ENCODE assay signal across 19 mouse cellular contexts in the genomic region with DNA sequence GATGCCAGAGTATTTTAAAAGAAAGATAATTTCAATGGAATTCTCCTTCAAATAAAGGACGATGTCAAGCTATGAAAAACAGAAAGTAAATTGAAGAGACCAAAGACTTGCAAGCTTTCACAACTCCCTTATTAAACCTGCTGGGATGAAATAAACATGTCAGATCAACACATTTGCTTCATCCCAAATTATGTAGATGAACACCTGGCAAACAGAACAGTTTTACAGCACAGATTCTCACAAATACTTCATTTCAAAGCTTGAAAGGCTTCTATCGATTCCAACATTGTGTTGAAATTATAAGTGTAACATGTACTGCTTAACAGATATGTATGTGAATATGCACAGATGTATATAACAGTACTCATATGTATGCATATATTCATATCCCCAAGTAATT.
DNase-seq lines count a peak whose midpoint lies in the region; ATAC-seq and TF ChIP-seq lines count a peak whose summit lies in the region.
"Had no signal": no experiment of that assay in that cellular context is flagged by ENCODE, and none has a peak within 500 bp of the region (broad histone marks: within the 10 kb centered on the region; RNA-seq: fewer than 3 reads in every experiment).

No protein-coding gene starts in this region.

- peak; percentile 7 for DNase-seq in forebrain, postnatal 0 days
- DNase-seq in brain, embryonic 18.5 days (ENCODE audit: low read depth, low spot score): peak; percentile 30
- DNase-seq in right cerebral cortex, postnatal 36 days (ENCODE audit: low spot score in 2 of 2): no peak
- DNase-seq: adrenal gland, adult 2 months; adrenal gland, postnatal 10 days; adrenal gland, postnatal 25 days; cerebellum, adult 11 months; cerebellum, adult 18-20 months; cerebellum, adult 8-10 months; cerebellum, adult 9-11 months; cerebellum, postnatal 14 days; cerebellum, postnatal 36 days; embryo, embryonic 11 days had no signal

- H3K9ac ChIP-seq in forebrain, embryonic 15.5 days (replicated peaks): no peak overlapping the region
- no peak overlapping the region for H3K9ac ChIP-seq in forebrain, embryonic 13.5 days
- H3K9ac ChIP-seq in forebrain, postnatal 0 days: no peak overlapping the region
- H3K9ac ChIP-seq in forebrain, embryonic 12.5 days: no peak overlapping the region
- H3K9ac ChIP-seq: embryonic facial prominence, embryonic 13.5 days; embryonic facial prominence, embryonic 15.5 days had no signal

- TF ChIP-seq CTCF in forebrain, postnatal 0 days (IDR thresholded peaks at IDR 0.05; ENCODE audit: low read depth): no peak

- no peak overlapping the region for H3K4me2 ChIP-seq in forebrain, embryonic 15.5 days (replicated peaks)
- no peak overlapping the region for H3K4me2 ChIP-seq in forebrain, embryonic 13.5 days
- no peak overlapping the region for H3K4me2 ChIP-seq in forebrain, postnatal 0 days (ENCODE audit: low read depth)
- H3K4me2 ChIP-seq in forebrain, embryonic 12.5 days: no peak overlapping the region
- H3K4me2 ChIP-seq: embryonic facial prominence, embryonic 13.5 days; embryonic facial prominence, embryonic 15.5 days had no signal

- no peaks in the 10 kb centered on the region for H3K36me3 ChIP-seq in forebrain, embryonic 15.5 days
- no peaks in the 10 kb centered on the region for H3K36me3 ChIP-seq in forebrain, embryonic 13.5 days (ENCODE audit: poor library complexity, severe bottlenecking)
- no peaks in the 10 kb centered on the region for H3K36me3 ChIP-seq in forebrain, postnatal 0 days (ENCODE audit: insufficient read depth)
- H3K36me3 ChIP-seq in forebrain, embryonic 12.5 days (replicated peaks): no peaks in the 10 kb centered on the region
- H3K36me3 ChIP-seq: embryonic facial prominence, embryonic 13.5 days; embryonic facial prominence, embryonic 15.5 days had no signal

- H3K4me3 ChIP-seq in forebrain, embryonic 15.5 days: no peak overlapping the region
- H3K4me3 ChIP-seq in forebrain, embryonic 13.5 days: no peak overlapping the region
- no peak overlapping the region for H3K4me3 ChIP-seq in forebrain, postnatal 0 days (ENCODE audit: low read depth, low read length)
- H3K4me3 ChIP-seq in forebrain, embryonic 12.5 days (replicated peaks): no peak overlapping the region
- H3K4me3 ChIP-seq: embryonic facial prominence, embryonic 13.5 days; embryonic facial prominence, embryonic 15.5 days; erythroblast, embryonic 14.5 days had no signal

- no peak overlapping the region for H3K27ac ChIP-seq in forebrain, embryonic 15.5 days (replicated peaks)
- H3K27ac ChIP-seq in forebrain, embryonic 13.5 days: no peak overlapping the region
- H3K27ac ChIP-seq in forebrain, postnatal 0 days (ENCODE audit: low read depth, low read length): no peak overlapping the region
- no peak overlapping the region for H3K27ac ChIP-seq in forebrain, embryonic 12.5 days
- H3K27ac ChIP-seq: embryonic facial prominence, embryonic 13.5 days; embryonic facial prominence, embryonic 15.5 days had no signal

- no peaks in the 10 kb centered on the region for H3K4me1 ChIP-seq in forebrain, embryonic 15.5 days
- H3K4me1 ChIP-seq in forebrain, embryonic 13.5 days: no peaks in the 10 kb centered on the region
- no peaks in the 10 kb centered on the region for H3K4me1 ChIP-seq in forebrain, postnatal 0 days (ENCODE audit: insufficient read depth)
- no peaks in the 10 kb centered on the region for H3K4me1 ChIP-seq in forebrain, embryonic 12.5 days
- H3K4me1 ChIP-seq: embryonic facial prominence, embryonic 13.5 days; embryonic facial prominence, embryonic 15.5 days had no signal

- H3K27me3 ChIP-seq in forebrain, embryonic 15.5 days: no peaks in the 10 kb centered on the region
- H3K27me3 ChIP-seq in forebrain, embryonic 13.5 days: no peaks in the 10 kb centered on the region
- no peaks in the 10 kb centered on the region for H3K27me3 ChIP-seq in forebrain, postnatal 0 days (ENCODE audit: insufficient read depth, low read length)
- H3K27me3 ChIP-seq in forebrain, embryonic 12.5 days: no peaks in the 10 kb centered on the region
- H3K27me3 ChIP-seq: embryonic facial prominence, embryonic 13.5 days; embryonic facial prominence, embryonic 15.5 days had no signal

- 0 out of 2 replicates have a peak, but pooled peaks have one; percentile 29 for ATAC-seq in forebrain, embryonic 15.5 days (replicated peaks)
- no peak for ATAC-seq in forebrain, embryonic 13.5 days
- no peak; the same call in 1 of the 2 replicates for ATAC-seq in forebrain, postnatal 0 days
- no peak for ATAC-seq in forebrain, embryonic 12.5 days (ENCODE audit: low FRiP score)

- H3K9me3 ChIP-seq in forebrain, embryonic 15.5 days: no peaks in the 10 kb centered on the region
- no peaks in the 10 kb centered on the region for H3K9me3 ChIP-seq in forebrain, embryonic 13.5 days (replicated peaks)
- no peaks in the 10 kb centered on the region for H3K9me3 ChIP-seq in forebrain, postnatal 0 days (ENCODE audit: low read length)
- no peaks in the 10 kb centered on the region for H3K9me3 ChIP-seq in forebrain, embryonic 12.5 days
- H3K9me3 ChIP-seq: embryonic facial prominence, embryonic 13.5 days; embryonic facial prominence, embryonic 15.5 days had no signal

- 52% methylated on average over 2 of the region's 2 CpGs for WGBS in forebrain, embryonic 15.5 days
- WGBS in forebrain, embryonic 13.5 days: 72% methylated on average over 2 of the region's 2 CpGs
- 41% methylated on average over 2 of the region's 2 CpGs for WGBS in forebrain, postnatal 0 days
- 79% methylated on average over 2 of the region's 2 CpGs for WGBS in forebrain, embryonic 12.5 days

Comparison
In these comparisons a context has a peak if more than half of its experiments do, and no peak if none do; other contexts are left out.
1. DNase-seq: peak in forebrain, postnatal 0 days (single experiment) and brain, embryonic 18.5 days (single experiment); none in right cerebral cortex, postnatal 36 days (0 of 2).